Mouse (Mus musculus) G1E (cell line): ENCODE results near the gene Glb1.

ENCODE experiments used
- GATA1 ChIP-seq: IDR thresholded peaks from 2 replicates; pipeline ENCODE4 v1.6.1; 2012; ENCODE audit warnings: borderline replicate concordance, low read length, inconsistent platforms, mixed read lengths
- POLR2AphosphoS5 ChIP-seq: IDR thresholded peaks from 2 replicates; pipeline ENCODE4 v1.6.1; 2012; ENCODE audit warnings: low read depth, low read length, inconsistent platforms; ENCODE audit not compliant: insufficient replicate concordance

DNA sequence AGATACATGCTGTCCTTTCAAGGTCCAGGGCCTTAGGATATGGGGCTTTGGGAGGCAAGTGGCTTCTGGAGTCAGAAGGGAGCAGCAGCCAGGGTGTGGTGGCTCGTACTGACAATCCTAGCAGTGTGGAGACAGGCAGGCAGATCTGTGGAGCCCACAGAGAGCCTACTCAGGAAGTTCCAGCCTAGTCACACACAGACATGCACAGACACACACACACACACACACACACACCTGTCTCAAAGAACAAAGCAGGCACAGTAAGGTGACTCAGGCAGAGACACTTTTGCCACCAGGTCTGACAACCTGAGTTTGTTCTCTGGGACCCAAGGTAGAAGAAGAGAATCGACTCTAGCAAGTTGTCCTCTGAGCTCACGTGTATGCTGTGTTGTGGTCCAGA lies 80.1 kb downstream of the Glb1 start:
- no peak for TF ChIP-seq POLR2AphosphoS5
- TF ChIP-seq GATA1 = no peak
